Mouse (Mus musculus): ENCODE data around the gene Akap13.

- TF ChIP-seq POLR2A (IDR thresholded peaks at IDR 0.05; ENCODE audit: borderline replicate concordance, control insufficient read depth, low read depth, low read length) (no peak), CTCF (IDR thresholded peaks at IDR 0.05; ENCODE audit: control insufficient read depth, insufficient read depth, low read length) (no peak)
Observed at GRCm38 (mm10) chr7:75638769-75639168, 183.4 kb downstream of the Akap13 start.

Data from bone marrow, adult 2 months (tissue).